Mouse (Mus musculus) olfactory bulb, adult 2 months (tissue): ENCODE data around the gene Tmem98. TPM values are rescaled to one million over a fixed set of nuclear protein-coding genes. Genes with fewer than 3 reads are reported as not detected.

ENCODE experiments used
- H3K27ac ChIP-seq: fragments of 200-500 bp; 2 replicates; pipeline ENCODE4 v1.5.1; 2012; ENCODE audit warnings: low read depth, low read length; ENCODE audit not compliant: insufficient read depth
- H3K4me1 ChIP-seq: fragments of 200-500 bp; 2 replicates; pipeline ENCODE4 v1.6.1; 2012; ENCODE audit warnings: low read length; ENCODE audit not compliant: control insufficient read depth, insufficient read depth
- H3K4me3 ChIP-seq: fragments of 200-500 bp; 2 replicates; pipeline ENCODE4 v1.5.1; 2012; ENCODE audit warnings: mild to moderate bottlenecking, low read depth, low read length, moderate library complexity; ENCODE audit not compliant: insufficient read depth
- CTCF ChIP-seq: fragments of 200-500 bp; IDR thresholded peaks from 2 replicates; pipeline ENCODE4 v1.5.1; 2012; ENCODE audit warnings: low read depth, mild to moderate bottlenecking, low read length, moderate library complexity; ENCODE audit not compliant: insufficient read depth
- POLR2A ChIP-seq: fragments of 200-500 bp; IDR thresholded peaks from 2 replicates; pipeline ENCODE4 v1.6.1; 2012; ENCODE audit warnings: mild to moderate bottlenecking, low read depth, low read length, moderate library complexity; ENCODE audit not compliant: insufficient read depth
- WGBS: fragments of 180-500 bp; shearing (Covaris S2); methylation state at CpG from one replicate; pipeline ENCODE4 v1.1.7; 2018; 5-methylcytosine and 5-hydroxymethylcytosine counted together
- polyA plus RNA-seq: library from polyadenylated mRNA; stranded (reverse); fragments of >200 nt; gene quantifications from 2 replicates; pipeline ENCODE4 v1.2.4, GENCODE M21; 2012; ENCODE audit warnings: low replicate concordance; ENCODE audit not compliant: missing spikeins, insufficient read depth, insufficient read length

Tmem98 gene
- polyA plus RNA-seq, 1 experiment = not detected

DNA sequence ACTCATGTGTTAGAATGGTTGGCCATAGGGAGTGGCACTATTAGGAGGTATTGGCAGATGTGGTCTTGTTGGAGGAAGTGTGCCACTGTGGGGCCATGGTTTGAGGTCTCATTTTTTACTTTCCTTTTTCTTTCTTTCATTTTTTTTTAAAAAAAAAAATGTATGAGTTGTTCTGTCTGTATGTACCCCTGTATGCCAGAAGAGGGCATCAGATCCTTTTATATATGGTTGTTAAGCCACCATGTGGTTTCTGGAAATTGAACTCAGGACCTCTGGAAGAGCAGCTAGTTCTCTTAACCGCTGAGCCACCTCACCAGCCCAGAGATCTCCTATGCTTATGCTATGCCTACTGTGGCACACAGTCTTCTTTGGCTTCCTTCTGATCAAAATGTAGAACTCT lies 28.7 kb downstream of the Tmem98 start:
- 79% methylated on average over 1 of the region's 1 CpGs for WGBS
- Histone ChIP-seq H3K4me1 (no peaks in the 10 kb centered on the region), H3K4me3 (no peak overlapping the region), H3K27ac (no peak overlapping the region)
- TF ChIP-seq CTCF (no peak), POLR2A (no peak)

DNA sequence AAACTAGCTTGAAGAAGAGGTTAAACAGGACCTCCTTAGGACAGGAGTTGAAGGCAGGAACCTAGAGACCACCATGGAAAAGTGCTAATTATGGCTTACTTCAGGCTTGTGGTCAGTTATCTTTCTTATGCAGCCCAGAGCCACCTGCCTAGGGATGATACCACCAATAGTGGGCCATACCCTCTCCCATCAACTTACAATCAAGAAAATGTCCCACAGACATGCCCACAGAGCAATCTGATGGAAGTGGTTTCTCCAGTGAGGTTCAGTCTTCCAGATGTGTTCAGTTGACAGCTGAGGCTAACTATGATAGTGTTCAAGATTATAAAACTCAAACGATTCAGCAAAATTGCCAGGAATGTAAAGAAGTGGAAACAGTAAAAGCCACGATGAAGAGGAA lies 33.5 kb downstream of the Tmem98 start:
- H3K27ac ChIP-seq = no peak overlapping the region
- H3K4me3 ChIP-seq = no peak overlapping the region
- H3K4me1 ChIP-seq = no peaks in the 10 kb centered on the region
- 89% methylated on average over 2 of the region's 2 CpGs for WGBS
- TF ChIP-seq POLR2A (no peak), CTCF (no peak)

DNA sequence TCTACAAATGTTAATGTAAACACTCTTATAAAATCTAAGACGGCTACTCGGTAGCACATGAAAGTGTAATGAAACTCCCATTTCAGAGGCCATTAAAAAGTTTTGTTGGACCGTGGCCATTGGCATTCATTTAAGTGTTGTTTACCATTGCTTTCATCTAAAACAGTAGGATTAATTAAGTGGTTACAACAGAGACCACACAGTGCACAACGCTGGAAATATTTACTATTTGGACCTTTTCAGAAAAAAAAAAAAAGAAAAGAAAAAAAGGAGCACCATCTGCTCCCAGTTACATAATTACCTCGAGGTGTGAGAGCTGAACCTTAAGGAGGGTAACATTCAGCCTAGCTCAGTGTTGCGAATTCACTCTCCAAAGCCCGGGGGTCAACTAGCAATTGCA lies 35.5 kb downstream of the Tmem98 start:
- TF ChIP-seq POLR2A (no peak), CTCF (no peak)
- WGBS = 54% methylated on average over 7 of the region's 7 CpGs

GRCm38 (mm10) chr11:80846115-80846514 lies 36.1 kb downstream of the Tmem98 start:
- Histone ChIP-seq H3K4me1 (no peaks in the 10 kb centered on the region), H3K4me3 (no peak overlapping the region), H3K27ac (no peak overlapping the region)
- WGBS = 49% methylated on average over 3 of the region's 3 CpGs
- no peak for TF ChIP-seq POLR2A
- TF ChIP-seq CTCF = no peak

More for the DNA sequence above, 35.5 kb downstream of the Tmem98 start:
- no peak overlapping the region for H3K4me3 ChIP-seq
- H3K4me1 ChIP-seq = no peaks in the 10 kb centered on the region
- H3K27ac ChIP-seq = no peak overlapping the region

DNA sequence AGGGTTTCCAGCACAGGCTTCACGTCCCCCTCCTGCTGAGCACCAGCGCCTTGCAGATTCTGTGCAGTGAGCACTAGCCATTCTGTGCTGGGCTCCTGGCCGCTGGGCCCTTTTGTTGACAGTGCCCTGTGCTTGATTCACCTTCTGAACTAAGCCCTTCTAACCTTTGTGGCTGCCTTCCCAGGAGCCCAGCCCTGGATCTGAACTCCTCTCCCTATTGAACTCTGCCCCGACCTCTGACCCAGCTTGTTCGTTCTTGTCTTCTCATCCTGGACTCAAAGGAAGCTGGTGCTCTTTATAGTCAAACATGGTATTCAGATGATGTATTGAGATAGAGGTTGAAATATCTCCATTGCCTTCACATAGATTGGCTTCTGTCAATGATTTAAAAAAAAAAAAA lies 38.2 kb downstream of the Tmem98 start:
- H3K27ac ChIP-seq = no peak overlapping the region
- peaks cover 5% of the 10 kb centered on the region; the same call in 1 of the 2 replicates for H3K4me1 ChIP-seq
- WGBS = 82% methylated on average over 5 of the region's 5 CpGs
- H3K4me3 ChIP-seq = no peak overlapping the region
- no peak for TF ChIP-seq CTCF
- no peak for TF ChIP-seq POLR2A

DNA sequence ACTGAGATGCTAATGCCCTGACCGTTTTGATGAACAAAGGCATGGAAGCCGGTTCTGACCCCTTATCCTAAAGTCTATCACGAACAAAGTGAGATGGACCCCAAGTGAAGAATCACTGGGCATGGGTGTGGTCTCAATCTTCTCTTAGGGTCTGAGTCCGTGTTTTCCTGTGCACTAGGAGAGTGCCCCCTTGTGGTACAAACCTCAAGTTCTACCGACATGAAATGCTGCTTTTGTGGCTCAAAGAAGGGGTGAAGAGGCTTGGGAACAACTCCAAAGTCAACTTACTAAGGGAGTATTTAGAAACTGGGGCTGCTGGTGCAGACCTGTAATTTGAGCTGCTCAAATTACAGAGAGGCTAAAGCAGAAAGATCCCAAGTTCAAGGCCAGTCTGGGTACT lies 41.9 kb downstream of the Tmem98 start:
- TF ChIP-seq POLR2A (no peak), CTCF (no peak)
- 56% methylated on average over 5 of the region's 5 CpGs for WGBS
- Histone ChIP-seq H3K4me1 (peaks cover 8% of the 10 kb centered on the region; the same call in 1 of the 2 replicates), H3K4me3 (no peak overlapping the region), H3K27ac (no peak overlapping the region)

- no peak overlapping the region for H3K4me3 ChIP-seq
- H3K27ac ChIP-seq = no peak overlapping the region
- TF ChIP-seq CTCF (no peak), POLR2A (no peak)
- WGBS = 30% methylated on average over 3 of the region's 3 CpGs
- H3K4me1 ChIP-seq = peaks cover 8% of the 10 kb centered on the region; the same call in 1 of the 2 replicates
Observed at GRCm38 (mm10) chr11:80853014-80853413, 43.0 kb downstream of the Tmem98 start.

DNA sequence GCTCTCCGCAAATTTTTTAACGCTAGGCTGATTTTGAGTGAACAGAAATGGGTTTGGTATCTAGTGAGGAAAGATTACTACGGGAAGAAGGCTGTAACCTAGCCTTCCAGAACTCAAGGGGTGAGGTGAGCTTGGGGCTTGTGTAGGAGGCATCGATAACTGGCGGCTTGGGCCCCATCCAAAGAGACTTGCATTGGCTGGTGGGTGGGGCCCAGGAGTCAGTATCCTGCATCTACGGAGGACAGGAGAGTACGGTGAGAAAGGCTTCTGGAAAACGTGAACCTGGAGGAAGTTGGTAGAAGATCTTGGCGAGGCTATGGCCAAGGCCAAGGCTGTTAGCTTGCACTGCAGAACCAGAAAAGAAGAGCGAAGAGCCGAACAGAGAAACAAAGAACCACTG lies 44.5 kb downstream of the Tmem98 start:
- WGBS = 90% methylated on average over 11 of the region's 11 CpGs
- no peak overlapping the region for H3K27ac ChIP-seq
- TF ChIP-seq CTCF = no peak
- TF ChIP-seq POLR2A = no peak

GRCm38 (mm10) chr11:80854908-80855307 lies 44.9 kb downstream of the Tmem98 start:
- TF ChIP-seq POLR2A = no peak
- Histone ChIP-seq H3K27ac (no peak overlapping the region), H3K4me1 (peaks cover 8% of the 10 kb centered on the region; the same call in 1 of the 2 replicates), H3K4me3 (no peak overlapping the region)
- WGBS = 80% methylated on average over 7 of the region's 7 CpGs

More for the DNA sequence above, 44.5 kb downstream of the Tmem98 start:
- Histone ChIP-seq H3K4me1 (peaks cover 8% of the 10 kb centered on the region; the same call in 1 of the 2 replicates), H3K4me3 (no peak overlapping the region)

DNA sequence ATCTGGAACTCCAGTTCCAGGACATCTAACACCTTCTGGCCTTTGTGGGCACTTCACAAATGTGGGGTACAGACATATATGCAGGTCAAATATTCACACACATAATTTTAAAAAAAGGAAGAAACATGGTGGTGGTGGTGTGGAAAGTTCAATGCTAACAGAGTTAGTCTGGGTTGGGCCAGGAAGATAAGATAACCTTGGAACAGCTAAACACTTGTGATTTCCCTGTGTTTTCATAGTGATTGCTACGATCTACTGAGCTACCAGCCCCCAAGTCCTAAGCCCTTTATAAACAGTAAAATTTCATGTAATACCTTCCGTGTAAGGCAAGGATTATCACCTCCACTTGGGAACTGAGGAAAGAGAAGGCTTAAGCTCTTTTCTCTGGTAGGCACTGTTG lies 46.9 kb downstream of the Tmem98 start:
- Histone ChIP-seq H3K27ac (no peak overlapping the region), H3K4me1 (peaks cover 8% of the 10 kb centered on the region; the same call in 1 of the 2 replicates), H3K4me3 (no peak overlapping the region)
- 100% methylated on average over 2 of the region's 2 CpGs for WGBS
- TF ChIP-seq CTCF = no peak
- TF ChIP-seq POLR2A = no peak
